Mouse (Mus musculus) heart, adult 2 months (tissue): ENCODE data around the gene Dnaic1. TPM values are rescaled to one million over a fixed set of nuclear protein-coding genes. Genes with fewer than 3 reads are reported as not detected.
"Not testable (repeated sequence)": the region's sequence is repeated elsewhere in the genome, so short reads cannot be mapped to it uniquely, and the experiment has no call there.

Experiments
- DNase-seq, 2 experiments: peaks; one replicate each; pipeline ENCODE4 v3.0.0; 2021
- H3K27ac ChIP-seq: fragments of 200-600 bp; 2 replicates; pipeline ENCODE4 v1.8.1; 2022
- H3K27me3 ChIP-seq: fragments of 200-500 bp; 2 replicates; pipeline ENCODE4 v1.6.1; 2012; ENCODE audit warnings: mild to moderate bottlenecking, low read length, inconsistent platforms, mixed read lengths; ENCODE audit not compliant: control insufficient read depth, insufficient read depth
- H3K36me3 ChIP-seq: fragments of 200-500 bp; 2 replicates; pipeline ENCODE4 v1.6.1; 2012; ENCODE audit warnings: low read length, inconsistent platforms; ENCODE audit not compliant: control insufficient read depth, insufficient read depth
- H3K4me1 ChIP-seq: fragments of 200-500 bp; 2 replicates; pipeline ENCODE4 v1.6.1; 2011; ENCODE audit warnings: low read length; ENCODE audit not compliant: control insufficient read depth, insufficient read depth
- H3K4me3 ChIP-seq: fragments of 200-600 bp; 2 replicates; pipeline ENCODE4 v1.8.1; 2022
- H3K79me2 ChIP-seq: fragments of 200-500 bp; replicated peaks from 2 replicates; pipeline ENCODE4 v1.6.1; 2012; ENCODE audit warnings: mild to moderate bottlenecking, inconsistent platforms, low read length, moderate library complexity, mixed read lengths; ENCODE audit not compliant: control insufficient read depth, insufficient read depth
- H3K9ac ChIP-seq: fragments of 200-500 bp; 2 replicates; pipeline ENCODE4 v1.6.1; 2012; ENCODE audit warnings: low read depth, mild to moderate bottlenecking, control low read depth, inconsistent platforms, low read length, mixed read lengths
- CTCF ChIP-seq: fragments of 200-600 bp; IDR thresholded peaks from 2 replicates; pipeline ENCODE4 v1.8.1; 2022; ENCODE audit warnings: antibody characterized with exemption, mild to moderate bottlenecking, moderate library complexity
- EP300 ChIP-seq: fragments of 200-500 bp; IDR thresholded peaks from 2 replicates; pipeline ENCODE4 v1.6.1; 2011; ENCODE audit warnings: low read depth, low read length, control low read depth; ENCODE audit not compliant: insufficient read depth
- POLR2A ChIP-seq: fragments of 200-500 bp; IDR thresholded peaks from 2 replicates; pipeline ENCODE4 v1.6.1; 2011; ENCODE audit warnings: mild to moderate bottlenecking, low read depth, low read length, control low read depth; ENCODE audit not compliant: insufficient read depth
- WGBS: fragments of 180-500 bp; shearing (Covaris S2); methylation state at CpG from one replicate; pipeline ENCODE4 v1.1.7; 2018; 5-methylcytosine and 5-hydroxymethylcytosine counted together
- intact Hi-C: fragments of 180-260 bp; cut with DNase I; formaldehyde crosslinking; loops from one replicate; pipeline ENCODE4 v1.15.1; 2025
- polyA plus RNA-seq: library from polyadenylated mRNA; depleted of rRNA; stranded (reverse); fragments of >200 nt; gene quantifications from 2 replicates; pipeline ENCODE4 v1.2.3, GENCODE M21; 2012; rRNA removed
- total RNA-seq, 2 experiments: library from RNA; stranded (reverse); gene quantifications; 2 replicates each; pipeline ENCODE4 v1.2.3; 2021

The Dnaic1 gene
- total and polyA plus RNA-seq, 3 experiments = 0.94 to 8.6 (median 2.3) TPM

GRCm38 (mm10) chr4:41682789-41683188 lies 113.2 kb downstream of the Dnaic1 start:
- H3K27me3 ChIP-seq = no peaks in the 10 kb centered on the region
- intact Hi-C loops = no loop called here
- WGBS = 48% methylated on average over 6 of the region's 6 CpGs
- H3K9ac ChIP-seq = no peak overlapping the region
- no peaks in the 10 kb centered on the region for H3K36me3 ChIP-seq
- no peak overlapping the region for H3K4me3 ChIP-seq
- no peak for TF ChIP-seq CTCF
- TF ChIP-seq EP300 = no peak
- no peak for TF ChIP-seq POLR2A
- no peak overlapping the region for H3K27ac ChIP-seq
- no peaks in the 10 kb centered on the region for H3K79me2 ChIP-seq
- H3K4me1 ChIP-seq = no peaks in the 10 kb centered on the region
- DNase-seq = no peak

GRCm38 (mm10) chr4:41683303-41683702 lies 113.7 kb downstream of the Dnaic1 start:
- not testable (repeated sequence) for H3K4me3 ChIP-seq, H3K9ac ChIP-seq

GRCm38 (mm10) chr4:41684131-41684930 lies 114.8 kb downstream of the Dnaic1 start:
- H3K9ac ChIP-seq, H3K36me3 ChIP-seq, intact Hi-C loops, H3K79me2 ChIP-seq, H3K27me3 ChIP-seq, H3K4me1 ChIP-seq, H3K27ac ChIP-seq, DNase-seq, H3K4me3 ChIP-seq: not testable (repeated sequence)
- WGBS = 6% methylated on average over 24 of the region's 27 CpGs

More at GRCm38 (mm10) chr4:41683303-41683702, 113.7 kb downstream of the Dnaic1 start:
- H3K36me3 ChIP-seq, intact Hi-C loops, H3K27me3 ChIP-seq, H3K79me2 ChIP-seq, H3K27ac ChIP-seq, H3K4me1 ChIP-seq, DNase-seq: not testable (repeated sequence)
- WGBS = 0% methylated on average over 2 of the region's 27 CpGs

- H3K27me3 ChIP-seq, H3K36me3 ChIP-seq, H3K9ac ChIP-seq, H3K27ac ChIP-seq, H3K4me3 ChIP-seq, DNase-seq, intact Hi-C loops, H3K4me1 ChIP-seq, H3K79me2 ChIP-seq: not testable (repeated sequence)
- WGBS = 6% methylated on average over 14 of the region's 14 CpGs
Measured at GRCm38 (mm10) chr4:41684931-41685453, 115.4 kb downstream of the Dnaic1 start.

DNA sequence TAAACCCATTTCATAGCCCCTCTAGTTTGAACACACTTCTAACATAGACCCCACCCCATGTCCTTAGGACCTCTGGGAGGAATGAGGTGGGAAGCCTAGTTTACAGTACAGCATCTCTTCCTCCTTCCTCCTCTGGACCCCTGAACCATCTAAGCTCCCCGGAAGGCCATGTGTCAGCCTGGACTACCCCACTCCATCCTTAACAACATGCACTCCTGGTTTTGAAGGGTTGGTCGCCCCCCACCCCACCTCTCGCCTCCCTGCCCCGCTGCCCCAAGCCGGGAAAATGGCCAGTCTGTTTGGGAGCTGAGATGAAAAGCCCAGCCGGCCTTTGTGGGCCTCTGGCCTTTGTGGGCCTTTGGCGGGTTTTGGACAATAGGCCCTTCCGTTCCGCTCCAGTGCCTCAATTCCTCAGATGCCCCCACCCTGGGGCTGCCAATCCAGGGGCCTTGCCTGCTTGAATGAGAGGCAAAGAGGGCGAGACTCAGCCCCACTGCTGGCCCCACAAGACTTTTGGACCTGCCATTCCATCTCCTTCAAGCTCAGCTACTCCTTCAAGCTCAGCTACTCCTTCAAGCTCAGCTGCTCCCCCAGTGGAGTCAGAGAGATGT lies 116.4 kb downstream of the Dnaic1 start:
- 71% methylated on average over 9 of the region's 10 CpGs for WGBS
- H3K27ac ChIP-seq, H3K79me2 ChIP-seq, H3K27me3 ChIP-seq, H3K4me1 ChIP-seq, intact Hi-C loops, H3K36me3 ChIP-seq, H3K9ac ChIP-seq, H3K4me3 ChIP-seq, DNase-seq: not testable (repeated sequence)

Other genes with a start within 250 kb of the Dnaic1 start
- gene Ubap1, start 220.8 kb upstream of the Dnaic1 start, total RNA-seq = 10 to 100 TPM; 37.3 to 43.7 TPM
- gene Ubap1, start 220.8 kb upstream of the Dnaic1 start, polyA plus RNA-seq = 21.8 and 37.1 TPM in 2 replicates
- under 1 TPM; 0.10 to 0.70 TPM for gene Kif24, start 104.9 kb upstream of the Dnaic1 start, total RNA-seq
- 0.29 and 0.41 TPM in 2 replicates for gene Kif24, start 104.9 kb upstream of the Dnaic1 start, polyA plus RNA-seq
- gene Nudt2, start 104.6 kb upstream of the Dnaic1 start, total RNA-seq = 10 to 100 TPM; 27.5 to 30.8 TPM
- 28.9 and 41.9 TPM in 2 replicates for gene Nudt2, start 104.6 kb upstream of the Dnaic1 start, polyA plus RNA-seq
- gene AI464131, start 66.7 kb upstream of the Dnaic1 start, total RNA-seq = 10 to 100 TPM; 11.6 to 12.0 TPM
- 7.6 and 11.0 TPM in 2 replicates for gene AI464131, start 66.7 kb upstream of the Dnaic1 start, polyA plus RNA-seq
- not detected for gene 1110017D15Rik, start 52.4 kb upstream of the Dnaic1 start, total RNA-seq
- gene 1110017D15Rik, start 52.4 kb upstream of the Dnaic1 start, polyA plus RNA-seq = 0.94 and 3.2 TPM in 2 replicates
- 10 to 100 TPM; 13.4 to 14.4 TPM for gene Fam219a, start 237 bp upstream of the Dnaic1 start, total RNA-seq
- 15.8 and 18.4 TPM in 2 replicates for gene Fam219a, start 237 bp upstream of the Dnaic1 start, polyA plus RNA-seq
- 1 to 10 TPM; 8.1 to 8.3 TPM for gene Enho, start 70.5 kb downstream of the Dnaic1 start, total RNA-seq
- 20.4 and 22.3 TPM in 2 replicates for gene Enho, start 70.5 kb downstream of the Dnaic1 start, polyA plus RNA-seq
- gene Cntfr, start 127.3 kb downstream of the Dnaic1 start, total RNA-seq = 1 to 10 TPM; 4.1 to 5.4 TPM
- 8.5 and 11.4 TPM in 2 replicates for gene Cntfr, start 127.3 kb downstream of the Dnaic1 start, polyA plus RNA-seq
- gene Il11ra1, start 130.2 kb downstream of the Dnaic1 start, total RNA-seq = 10 to 100 TPM; 88.2 to 99.3 TPM
- 79.9 and 108 TPM in 2 replicates for gene Il11ra1, start 130.2 kb downstream of the Dnaic1 start, polyA plus RNA-seq
- 10 to 100 TPM; 30.1 to 32.3 TPM for gene Rpp25l, start 143.8 kb downstream of the Dnaic1 start, total RNA-seq
- 33.2 and 33.8 TPM in 2 replicates for gene Rpp25l, start 143.8 kb downstream of the Dnaic1 start, polyA plus RNA-seq
- 10 to 100 TPM; 68.4 to 75.7 TPM for gene Dctn3, start 153.4 kb downstream of the Dnaic1 start, total RNA-seq
- gene Dctn3, start 153.4 kb downstream of the Dnaic1 start, polyA plus RNA-seq = 49.1 and 54.3 TPM in 2 replicates
- not detected for gene Arid3c, start 161.4 kb downstream of the Dnaic1 start, total RNA-seq
- not detected in 2 replicates for gene Arid3c, start 161.4 kb downstream of the Dnaic1 start, polyA plus RNA-seq
- 10 to 100 TPM; 42.5 to 52.7 TPM for gene Galt, start 185.5 kb downstream of the Dnaic1 start, total RNA-seq
- gene Galt, start 185.5 kb downstream of the Dnaic1 start, polyA plus RNA-seq = 136 and 137 TPM in 2 replicates
- 10 to 100 TPM; 19.6 to 20.7 TPM for gene Sigmar1, start 186.4 kb downstream of the Dnaic1 start, total RNA-seq
- 33.2 and 47.7 TPM in 2 replicates for gene Sigmar1, start 186.4 kb downstream of the Dnaic1 start, polyA plus RNA-seq
- 10 to 100 TPM; 17.7 to 20.2 TPM for gene Ccl27a, start 204.5 kb downstream of the Dnaic1 start, total RNA-seq
- gene Ccl27a, start 204.5 kb downstream of the Dnaic1 start, polyA plus RNA-seq = 23.0 and 23.6 TPM in 2 replicates